Mouse (Mus musculus): ENCODE results near the gene Coro1a. TPM values are rescaled to one million over a fixed set of nuclear protein-coding genes. Genes with fewer than 3 reads are reported as not detected.

Coro1a gene
- polyA plus RNA-seq, 1 experiment = 1,755 TPM

GRCm38 (mm10) chr7:126710266-126710665 is 2.7 kb upstream of the Coro1a start:
- Histone ChIP-seq H3K36me3 (ENCODE audit: control insufficient read depth, insufficient read depth, low read length) (no peaks in the 10 kb centered on the region), H3K4me1 (ENCODE audit: control insufficient read depth, insufficient read depth, insufficient read length) (peaks cover 21% of the 10 kb centered on the region), H3K27ac (ENCODE audit: insufficient read depth, low read length) (no peak overlapping the region), H3K4me3 (ENCODE audit: extremely low read depth, insufficient read depth, insufficient read length) (no peak overlapping the region), H3K27me3 (ENCODE audit: control insufficient read depth, insufficient read depth, low read length) (no peaks in the 10 kb centered on the region)
- no peak for DNase-seq (ENCODE audit: low read depth in 1 of 2, low spot score in 2 of 2)
- WGBS = 49% methylated on average over 2 of the region's 4 CpGs
- TF ChIP-seq POLR2A (IDR thresholded peaks at IDR 0.05; ENCODE audit: low read depth, low read length) (no peak), CTCF (IDR thresholded peaks at IDR 0.05; ENCODE audit: extremely low read depth, insufficient read depth, insufficient read length, insufficient replicate concordance) (no peak)

- 70% methylated on average over 10 of the region's 10 CpGs for WGBS
- H3K27me3 ChIP-seq (ENCODE audit: control insufficient read depth, insufficient read depth, low read length) = no peaks in the 10 kb centered on the region
- peak overlapping the region; percentile 87 for H3K27ac ChIP-seq (ENCODE audit: insufficient read depth, low read length)
- no peak for TF ChIP-seq POLR2A (IDR thresholded peaks at IDR 0.05; ENCODE audit: low read depth, low read length)
- TF ChIP-seq CTCF (IDR thresholded peaks at IDR 0.05; ENCODE audit: extremely low read depth, insufficient read depth, insufficient read length, insufficient replicate concordance) = no peak
- H3K36me3 ChIP-seq (ENCODE audit: control insufficient read depth, insufficient read depth, low read length) = peaks cover 3% of the 10 kb centered on the region; the same call in 1 of the 2 replicates
- H3K4me3 ChIP-seq (ENCODE audit: extremely low read depth, insufficient read depth, insufficient read length) = no peak overlapping the region
- H3K4me1 ChIP-seq (ENCODE audit: control insufficient read depth, insufficient read depth, insufficient read length) = peaks cover 21% of the 10 kb centered on the region
- DNase-seq (ENCODE audit: low read depth in 1 of 2, low spot score in 2 of 2) = no peak
Measured at GRCm38 (mm10) chr7:126708175-126708952, 777 bp upstream of the Coro1a start.

- Histone ChIP-seq H3K27me3 (ENCODE audit: control insufficient read depth, insufficient read depth, low read length) (no peaks in the 10 kb centered on the region), H3K27ac (ENCODE audit: insufficient read depth, low read length) (peak overlapping the region; percentile 100), H3K4me3 (ENCODE audit: extremely low read depth, insufficient read depth, insufficient read length) (peak overlapping the region; percentile 83), H3K4me1 (ENCODE audit: control insufficient read depth, insufficient read depth, insufficient read length) (peaks cover 33% of the 10 kb centered on the region), H3K36me3 (ENCODE audit: control insufficient read depth, insufficient read depth, low read length) (peaks cover 39% of the 10 kb centered on the region)
- peak; percentile 82 to 94 for DNase-seq (ENCODE audit: low read depth in 1 of 2, low spot score in 2 of 2)
- TF ChIP-seq CTCF (IDR thresholded peaks at IDR 0.05; ENCODE audit: extremely low read depth, insufficient read depth, insufficient read length, insufficient replicate concordance) (no peak), POLR2A (IDR thresholded peaks at IDR 0.05; ENCODE audit: low read depth, low read length) (peak; percentile 96)
- 2% methylated on average over 39 of the region's 39 CpGs for WGBS
Measured at GRCm38 (mm10) chr7:126704121-126704980, 3.2 kb downstream of the Coro1a start.

- Histone ChIP-seq H3K4me1 (ENCODE audit: control insufficient read depth, insufficient read depth, insufficient read length) (peaks cover 31% of the 10 kb centered on the region), H3K36me3 (ENCODE audit: control insufficient read depth, insufficient read depth, low read length) (peaks cover 44% of the 10 kb centered on the region), H3K4me3 (ENCODE audit: extremely low read depth, insufficient read depth, insufficient read length) (peak overlapping the region; percentile 83), H3K27me3 (ENCODE audit: control insufficient read depth, insufficient read depth, low read length) (no peaks in the 10 kb centered on the region), H3K27ac (ENCODE audit: insufficient read depth, low read length) (peak overlapping the region; percentile 100)
- DNase-seq (ENCODE audit: low read depth in 1 of 2, low spot score in 2 of 2) = no peak
- TF ChIP-seq CTCF (IDR thresholded peaks at IDR 0.05; ENCODE audit: extremely low read depth, insufficient read depth, insufficient read length, insufficient replicate concordance) (no peak), POLR2A (IDR thresholded peaks at IDR 0.05; ENCODE audit: low read depth, low read length) (no peak)
- WGBS = 0% methylated on average over 7 of the region's 7 CpGs
Measured at GRCm38 (mm10) chr7:126703757-126704077, 3.9 kb downstream of the Coro1a start.

- peak in 1 of 2 experiments; percentile 75 for DNase-seq (ENCODE audit: low read depth in 1 of 2, low spot score in 2 of 2)
- Histone ChIP-seq H3K36me3 (ENCODE audit: control insufficient read depth, insufficient read depth, low read length) (peaks cover 46% of the 10 kb centered on the region), H3K4me1 (ENCODE audit: control insufficient read depth, insufficient read depth, insufficient read length) (peaks cover 26% of the 10 kb centered on the region), H3K4me3 (ENCODE audit: extremely low read depth, insufficient read depth, insufficient read length) (peak overlapping the region; percentile 83), H3K27ac (ENCODE audit: insufficient read depth, low read length) (peak overlapping the region; percentile 100), H3K27me3 (ENCODE audit: control insufficient read depth, insufficient read depth, low read length) (no peaks in the 10 kb centered on the region)
- WGBS = 13% methylated on average over 12 of the region's 12 CpGs
- no peak for TF ChIP-seq CTCF (IDR thresholded peaks at IDR 0.05; ENCODE audit: extremely low read depth, insufficient read depth, insufficient read length, insufficient replicate concordance)
- peak; percentile 77 for TF ChIP-seq POLR2A (IDR thresholded peaks at IDR 0.05; ENCODE audit: low read depth, low read length)
Measured at GRCm38 (mm10) chr7:126702861-126703756, 4.5 kb downstream of the Coro1a start.

- 15% methylated on average over 6 of the region's 6 CpGs for WGBS
- peaks cover 22% of the 10 kb centered on the region for H3K4me1 ChIP-seq (ENCODE audit: control insufficient read depth, insufficient read depth, insufficient read length)
- peak; percentile 62; the same call in 1 of the 2 replicates for TF ChIP-seq POLR2A (IDR thresholded peaks at IDR 0.05; ENCODE audit: low read depth, low read length)
- no peak for TF ChIP-seq CTCF (IDR thresholded peaks at IDR 0.05; ENCODE audit: extremely low read depth, insufficient read depth, insufficient read length, insufficient replicate concordance)
- peak overlapping the region; percentile 83 for H3K4me3 ChIP-seq (ENCODE audit: extremely low read depth, insufficient read depth, insufficient read length)
- peak overlapping the region; percentile 100 for H3K27ac ChIP-seq (ENCODE audit: insufficient read depth, low read length)
- peaks cover 46% of the 10 kb centered on the region for H3K36me3 ChIP-seq (ENCODE audit: control insufficient read depth, insufficient read depth, low read length)
- H3K27me3 ChIP-seq (ENCODE audit: control insufficient read depth, insufficient read depth, low read length) = no peaks in the 10 kb centered on the region
- DNase-seq (ENCODE audit: low read depth in 1 of 2, low spot score in 2 of 2) = peak; percentile 74 to 75
Measured at GRCm38 (mm10) chr7:126702358-126702757, 5.2 kb downstream of the Coro1a start.

Data from spleen, adult 2 months (tissue).